Mouse (Mus musculus) embryonic facial prominence, embryonic 12.5 days (tissue): Measurements from ENCODE around the gene Dock9. TPM values are rescaled to one million over a fixed set of nuclear protein-coding genes. Genes with fewer than 3 reads are reported as not detected.
A peak's percentile ranks its signal among the peaks of the same experiment; 100 is the strongest.

Experiments
- ATAC-seq: fragments of 200-750 bp; cut with Nextera tagmentation; 2 replicates; pipeline ENCODE4 v1.8.0; 2017; ENCODE audit not compliant: insufficient number of reproducible peaks, insufficient read depth, low FRiP score, low TSS enrichment
- H3K27ac ChIP-seq: fragments of 300-500 bp; sonication (generic); 2 replicates; pipeline ENCODE4 v1.5.1; 2016; ENCODE audit warnings: mild to moderate bottlenecking
- H3K27me3 ChIP-seq: fragments of 300-500 bp; sonication (generic); 2 replicates; pipeline ENCODE4 v1.6.1; 2016; ENCODE audit warnings: mild to moderate bottlenecking, moderate library complexity
- H3K36me3 ChIP-seq: fragments of 300-500 bp; sonication (generic); 2 replicates; pipeline ENCODE4 v1.6.1; 2016; ENCODE audit warnings: mild to moderate bottlenecking
- H3K4me1 ChIP-seq: fragments of 300-500 bp; sonication (generic); 2 replicates; pipeline ENCODE4 v1.6.1; 2016
- H3K4me2 ChIP-seq: fragments of 300-500 bp; sonication (generic); replicated peaks from 2 replicates; pipeline ENCODE4 v1.6.1; 2016; ENCODE audit warnings: mild to moderate bottlenecking, moderate library complexity
- H3K4me3 ChIP-seq: fragments of 300-500 bp; sonication (generic); 2 replicates; pipeline ENCODE4 v1.5.1; 2016; ENCODE audit warnings: mild to moderate bottlenecking
- H3K9ac ChIP-seq: fragments of 300-500 bp; sonication (generic); 2 replicates; pipeline ENCODE4 v1.6.1; 2016; ENCODE audit warnings: mild to moderate bottlenecking, moderate library complexity
- H3K9me3 ChIP-seq: fragments of 300-500 bp; sonication (generic); 2 replicates; pipeline ENCODE4 v1.6.1; 2016; ENCODE audit warnings: mild to moderate bottlenecking, moderate library complexity
- WGBS: fragments of 180-500 bp; shearing (Covaris S2); methylation state at CpG from one replicate; pipeline ENCODE4 v1.1.7; 2016; 5-methylcytosine and 5-hydroxymethylcytosine counted together
- polyA plus RNA-seq: library from polyadenylated mRNA; unstranded; fragments of >200 nt; fragmentation: Nextera tagmentation; extraction: Ambion mirVana; gene quantifications from 2 replicates; pipeline ENCODE4 v1.2.1, GENCODE M21; 2016

Gene Dock9
- polyA plus RNA-seq, result 5.6 and 5.8 TPM in 2 replicates

DNA sequence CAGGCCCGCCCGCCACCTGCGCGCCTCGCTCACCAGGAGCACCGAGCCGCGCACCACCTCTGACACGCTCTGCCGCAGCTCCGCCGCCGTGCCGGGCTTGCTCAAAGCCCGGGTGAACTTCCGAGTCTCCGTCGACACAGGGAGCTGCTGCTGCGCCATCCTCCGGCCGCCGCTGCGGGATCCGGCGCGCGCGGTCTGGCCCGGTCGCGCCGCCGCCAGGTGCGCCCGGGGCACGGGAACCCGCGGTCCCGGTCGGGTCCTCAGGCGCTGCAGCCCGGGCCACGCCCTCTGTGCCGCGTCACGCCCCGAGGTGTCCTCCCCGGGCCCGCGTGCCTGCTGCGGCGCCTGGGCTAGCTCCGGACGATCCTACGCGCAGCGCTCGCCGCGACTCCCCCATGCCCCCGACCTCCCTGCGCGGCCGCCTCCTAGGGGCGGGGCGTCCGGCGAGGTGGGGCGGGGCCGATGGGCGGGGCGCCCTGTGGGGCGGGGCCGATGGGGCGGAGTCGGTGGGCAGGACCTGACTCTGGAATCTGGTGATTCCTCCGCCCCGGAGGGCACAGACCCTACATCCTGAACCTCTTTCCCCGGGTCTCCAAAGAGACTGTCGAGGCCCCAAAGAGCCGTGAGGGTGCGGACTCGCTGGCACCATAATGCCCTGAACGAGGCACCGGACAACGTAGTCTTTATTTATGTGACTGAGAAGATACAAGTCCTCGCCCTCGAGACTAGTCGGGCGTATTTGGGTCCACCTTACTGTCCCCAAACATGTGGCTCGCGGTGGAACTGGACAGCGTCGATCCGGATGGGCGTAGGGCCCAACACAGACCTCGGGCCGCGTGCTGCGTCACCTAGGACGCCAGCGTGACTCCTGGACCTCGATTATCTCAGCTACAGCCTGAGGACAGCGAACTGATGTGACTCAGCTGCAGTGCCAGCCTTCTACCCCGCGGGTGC lies at the start of gene Dock9:
Dock9 (minus strand) TSS at position 381 of the 954 bp plus-strand sequence.
- Histone ChIP-seq H3K4me1 (peaks cover 8% of the 10 kb centered on the region; the same call in 1 of the 2 replicates), H3K4me2 (peak within 1 kb of the TSS; percentile 93), H3K9ac (peak within 1 kb of the TSS; percentile 60), H3K9me3 (no peaks in the 10 kb centered on the region), H3K27ac (peak within 1 kb of the TSS; percentile 74), H3K36me3 (no peaks in the 10 kb centered on the region), H3K27me3 (peaks cover 25% of the 10 kb centered on the region), H3K4me3 (peak within 1 kb of the TSS; percentile 71)
- ATAC-seq, result peak; percentile 83
- WGBS, result under 1% methylated on average over 101 of the region's 106 CpGs

DNA sequence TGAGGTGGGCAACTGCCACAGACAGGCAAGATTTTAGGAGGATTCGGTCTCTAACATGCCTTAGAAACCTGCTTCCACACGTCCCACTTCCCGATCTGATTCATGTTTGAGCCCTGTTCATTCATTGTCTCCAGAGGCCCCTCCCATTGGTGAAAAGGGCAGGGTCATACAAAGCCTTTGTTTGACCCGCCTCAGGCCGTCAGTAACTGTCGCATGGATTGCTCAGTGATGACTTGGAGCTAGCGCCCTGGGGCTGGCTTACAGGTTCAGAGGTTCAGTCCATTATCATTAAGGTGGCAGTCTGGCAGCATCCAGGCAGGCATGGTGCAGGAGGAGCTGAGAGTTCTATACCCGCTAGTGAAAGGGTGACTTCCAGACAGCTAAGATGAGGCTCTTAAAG lies 46.8 kb upstream of the Dock9 start:
- Histone ChIP-seq H3K27me3 (no peaks in the 10 kb centered on the region), H3K9me3 (0 out of 2 replicates have a peak, but pooled peaks cover 1% of the 10 kb centered on the region), H3K36me3 (no peaks in the 10 kb centered on the region), H3K4me1 (no peaks in the 10 kb centered on the region), H3K27ac (no peak overlapping the region), H3K4me2 (no peak overlapping the region), H3K4me3 (no peak overlapping the region), H3K9ac (no peak overlapping the region)
- WGBS, result 57% methylated on average over 8 of the region's 8 CpGs
- no peak for ATAC-seq

DNA sequence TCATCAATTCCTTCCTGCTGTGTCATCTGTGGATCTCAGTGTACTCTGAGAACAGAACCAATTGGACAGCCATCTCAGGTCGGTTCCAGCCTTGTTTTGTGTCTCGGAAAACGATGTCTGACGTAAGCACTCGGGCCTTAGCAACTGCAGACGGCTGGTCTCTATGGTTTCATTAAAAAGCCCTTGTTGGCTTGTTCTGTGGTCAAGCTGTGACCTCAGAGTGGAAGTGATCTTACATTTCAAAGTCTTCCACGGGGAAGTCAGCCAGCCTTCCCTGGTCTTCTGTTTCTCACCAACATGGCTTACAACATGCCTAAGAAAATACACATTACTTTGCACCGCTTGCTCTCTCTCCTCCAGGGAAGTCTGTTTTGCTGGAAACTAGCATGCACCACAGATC lies 42.6 kb upstream of the Dock9 start:
- Histone ChIP-seq H3K36me3 (no peaks in the 10 kb centered on the region), H3K4me3 (no peak overlapping the region), H3K9me3 (peaks cover 7% of the 10 kb centered on the region), H3K4me1 (no peaks in the 10 kb centered on the region), H3K27ac (no peak overlapping the region), H3K9ac (no peak overlapping the region), H3K4me2 (no peak overlapping the region), H3K27me3 (no peaks in the 10 kb centered on the region)
- ATAC-seq, result no peak
- 85% methylated on average over 8 of the region's 8 CpGs for WGBS

DNA sequence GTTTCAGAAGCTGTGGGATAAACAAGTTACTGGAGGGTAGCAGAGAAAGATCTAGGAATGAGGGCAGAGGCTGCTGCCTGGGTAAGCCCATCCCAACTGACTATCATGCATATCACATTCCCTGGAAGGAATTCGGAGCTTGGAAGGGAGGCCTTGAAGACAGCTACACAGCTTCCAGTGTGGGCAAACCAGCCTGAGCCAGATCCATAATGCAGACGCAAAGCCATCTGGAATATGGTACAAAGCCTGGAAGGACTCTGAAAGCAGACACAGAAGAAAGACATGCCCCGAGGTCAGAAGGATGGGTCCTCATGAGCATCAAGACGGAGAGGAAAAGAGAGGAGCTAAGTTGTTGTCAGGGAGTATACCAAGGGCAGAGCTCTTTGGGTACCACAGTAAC lies 40.5 kb upstream of the Dock9 start:
- Histone ChIP-seq H3K27me3 (no peaks in the 10 kb centered on the region), H3K4me3 (no peak overlapping the region), H3K27ac (no peak overlapping the region), H3K4me2 (no peak overlapping the region), H3K36me3 (no peaks in the 10 kb centered on the region), H3K9ac (no peak overlapping the region), H3K9me3 (peaks cover 7% of the 10 kb centered on the region), H3K4me1 (no peaks in the 10 kb centered on the region)
- 89% methylated on average over 4 of the region's 4 CpGs for WGBS
- ATAC-seq, result no peak

DNA sequence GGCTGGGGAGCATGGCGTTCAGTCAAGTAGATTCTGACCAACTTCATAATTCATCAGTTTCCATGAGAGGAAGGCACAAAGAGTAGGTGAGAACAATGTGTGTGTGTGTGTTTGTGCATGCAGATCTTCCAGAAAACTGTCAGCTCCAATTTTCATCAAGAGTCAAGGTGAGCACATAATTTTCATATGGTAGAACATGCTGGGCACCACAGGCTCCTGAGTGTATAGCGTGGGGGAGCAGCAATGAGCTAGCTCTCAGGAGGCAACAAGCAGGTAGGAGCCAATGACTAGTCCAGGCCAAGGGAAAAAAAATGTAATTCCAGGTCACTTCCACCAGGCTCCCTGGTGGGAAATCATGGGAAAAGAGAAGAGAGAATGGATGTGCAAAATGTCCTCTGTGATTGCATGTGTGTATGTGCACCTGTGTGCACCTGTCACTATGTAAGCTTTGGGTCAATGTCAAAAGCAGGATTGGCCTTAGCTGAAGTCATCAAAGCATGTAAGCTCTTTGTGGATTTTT lies 35.4 kb upstream of the Dock9 start:
- Histone ChIP-seq H3K27ac (no peak overlapping the region), H3K4me3 (no peak overlapping the region), H3K27me3 (no peaks in the 10 kb centered on the region), H3K36me3 (no peaks in the 10 kb centered on the region), H3K9ac (no peak overlapping the region), H3K4me1 (no peaks in the 10 kb centered on the region), H3K4me2 (no peak overlapping the region), H3K9me3 (peaks cover 4% of the 10 kb centered on the region; the same call in 1 of the 2 replicates)
- 93% methylated on average over 2 of the region's 2 CpGs for WGBS
- no peak for ATAC-seq

DNA sequence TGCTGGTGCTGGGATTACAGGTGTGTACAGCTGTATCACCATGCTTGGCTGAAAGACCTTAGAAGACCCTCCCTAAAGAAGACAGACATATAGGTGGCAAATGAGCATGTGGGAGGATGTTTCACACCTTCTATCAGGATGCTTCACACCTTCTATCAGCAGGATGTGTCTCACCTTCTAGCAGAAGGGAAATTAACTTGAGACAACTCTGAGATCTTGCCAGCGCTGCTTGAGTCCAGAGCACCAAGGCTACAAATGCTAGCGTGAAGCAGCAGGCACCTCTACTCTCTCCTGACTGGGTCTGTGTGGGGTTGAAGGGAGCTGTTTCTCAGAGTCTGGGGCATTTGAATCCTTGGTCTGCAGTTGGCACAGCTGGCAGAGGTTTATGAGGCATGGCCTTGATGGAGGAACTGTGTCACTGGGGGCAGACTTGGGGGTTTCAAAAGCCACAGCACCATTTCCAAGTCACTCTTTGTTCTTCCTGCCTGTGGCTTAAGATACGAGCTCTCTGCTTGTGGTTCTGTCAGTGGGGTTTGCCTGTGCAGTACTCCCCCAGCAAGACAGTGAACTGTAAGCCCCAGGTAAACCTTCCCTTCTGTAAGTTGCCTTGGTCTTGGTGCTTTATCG lies 32.3 kb upstream of the Dock9 start:
- Histone ChIP-seq H3K9ac (no peak overlapping the region), H3K36me3 (no peaks in the 10 kb centered on the region), H3K27ac (no peak overlapping the region), H3K27me3 (no peaks in the 10 kb centered on the region), H3K4me3 (no peak overlapping the region), H3K4me1 (no peaks in the 10 kb centered on the region), H3K4me2 (no peak overlapping the region), H3K9me3 (peaks cover 4% of the 10 kb centered on the region; the same call in 1 of the 2 replicates)
- ATAC-seq, result no peak
- WGBS, result 91% methylated on average over 4 of the region's 4 CpGs

DNA sequence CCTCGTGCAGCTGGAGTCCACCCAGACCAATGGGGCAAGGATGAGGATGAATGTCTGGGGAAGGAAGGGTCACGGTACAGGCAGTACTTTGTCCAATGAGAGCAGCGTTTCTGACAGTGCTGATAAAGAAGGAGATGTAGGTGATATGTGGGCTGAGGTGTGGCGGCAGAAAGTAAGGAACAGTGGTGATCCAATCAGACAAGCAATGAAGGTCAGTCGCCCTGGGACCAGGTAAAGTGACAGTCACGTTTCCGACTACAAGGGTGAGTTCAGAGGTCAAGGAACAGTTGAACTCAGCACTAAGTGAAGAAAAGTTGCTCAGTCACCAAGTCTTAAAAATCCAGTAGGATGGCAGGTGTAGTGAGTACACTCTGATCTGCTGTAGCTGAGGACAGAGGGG lies 29.5 kb upstream of the Dock9 start:
- H3K27ac ChIP-seq, result no peak overlapping the region
- H3K4me3 ChIP-seq, result no peak overlapping the region
- H3K27me3 ChIP-seq, result no peaks in the 10 kb centered on the region
- H3K9ac ChIP-seq, result no peak overlapping the region
- H3K36me3 ChIP-seq, result no peaks in the 10 kb centered on the region
- ATAC-seq, result no peak
- H3K4me1 ChIP-seq, result no peaks in the 10 kb centered on the region
- whole genome bisulfite sequencing, result 78% methylated on average over 7 of the region's 7 CpGs
- H3K9me3 ChIP-seq, result peaks cover 4% of the 10 kb centered on the region; the same call in 1 of the 2 replicates
- H3K4me2 ChIP-seq, result no peak overlapping the region

DNA sequence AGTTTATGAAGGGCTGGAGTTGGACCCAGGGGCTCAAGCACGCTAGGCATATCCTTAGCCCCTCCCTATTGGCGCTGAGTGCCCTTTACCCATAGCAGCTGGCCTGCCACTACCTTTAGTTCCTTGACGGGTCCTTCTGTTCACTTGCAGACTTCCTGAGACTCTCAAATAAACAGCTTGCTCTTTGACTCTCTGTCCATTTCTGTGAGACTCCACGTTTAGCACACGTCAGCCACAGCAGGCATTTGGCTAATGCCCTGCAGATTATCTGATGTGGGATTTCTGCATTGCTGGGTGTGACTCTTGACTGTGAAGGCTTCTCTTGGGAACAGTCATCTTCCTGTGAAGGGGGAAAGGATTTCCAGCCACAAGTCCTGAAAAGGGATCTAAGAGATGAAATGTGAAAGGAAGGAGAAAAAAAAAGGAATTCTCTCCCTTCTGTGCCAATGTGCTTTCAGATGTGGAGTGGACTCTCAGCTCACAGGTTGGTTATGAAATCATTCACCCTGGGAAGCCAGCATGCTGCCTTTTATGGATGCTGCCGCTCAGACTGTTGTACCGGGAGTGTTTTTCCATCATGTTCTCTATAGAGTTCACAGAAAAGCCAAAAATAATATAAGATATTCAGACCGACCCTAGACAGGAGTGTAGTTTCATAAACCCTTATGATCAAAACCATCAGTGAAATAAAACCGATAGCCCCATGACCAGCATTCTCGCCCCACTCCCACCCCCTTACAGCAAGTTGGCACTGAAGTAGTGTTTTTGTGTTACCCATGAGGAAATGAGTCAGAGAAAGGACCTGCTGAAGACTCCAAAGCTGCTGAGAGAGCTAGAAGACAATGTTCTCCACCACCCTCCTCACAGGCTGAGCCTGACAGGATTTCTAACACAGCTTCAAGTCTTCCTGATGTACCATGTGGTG lies 28.1 kb upstream of the Dock9 start:
- Histone ChIP-seq H3K4me2 (no peak overlapping the region), H3K9ac (no peak overlapping the region), H3K36me3 (no peaks in the 10 kb centered on the region), H3K9me3 (peaks cover 4% of the 10 kb centered on the region; the same call in 1 of the 2 replicates), H3K4me3 (no peak overlapping the region), H3K27ac (peak overlapping the region; percentile 23; the same call in 1 of the 2 replicates), H3K27me3 (no peaks in the 10 kb centered on the region), H3K4me1 (no peaks in the 10 kb centered on the region)
- no peak for ATAC-seq
- WGBS, result 68% methylated on average over 10 of the region's 10 CpGs

DNA sequence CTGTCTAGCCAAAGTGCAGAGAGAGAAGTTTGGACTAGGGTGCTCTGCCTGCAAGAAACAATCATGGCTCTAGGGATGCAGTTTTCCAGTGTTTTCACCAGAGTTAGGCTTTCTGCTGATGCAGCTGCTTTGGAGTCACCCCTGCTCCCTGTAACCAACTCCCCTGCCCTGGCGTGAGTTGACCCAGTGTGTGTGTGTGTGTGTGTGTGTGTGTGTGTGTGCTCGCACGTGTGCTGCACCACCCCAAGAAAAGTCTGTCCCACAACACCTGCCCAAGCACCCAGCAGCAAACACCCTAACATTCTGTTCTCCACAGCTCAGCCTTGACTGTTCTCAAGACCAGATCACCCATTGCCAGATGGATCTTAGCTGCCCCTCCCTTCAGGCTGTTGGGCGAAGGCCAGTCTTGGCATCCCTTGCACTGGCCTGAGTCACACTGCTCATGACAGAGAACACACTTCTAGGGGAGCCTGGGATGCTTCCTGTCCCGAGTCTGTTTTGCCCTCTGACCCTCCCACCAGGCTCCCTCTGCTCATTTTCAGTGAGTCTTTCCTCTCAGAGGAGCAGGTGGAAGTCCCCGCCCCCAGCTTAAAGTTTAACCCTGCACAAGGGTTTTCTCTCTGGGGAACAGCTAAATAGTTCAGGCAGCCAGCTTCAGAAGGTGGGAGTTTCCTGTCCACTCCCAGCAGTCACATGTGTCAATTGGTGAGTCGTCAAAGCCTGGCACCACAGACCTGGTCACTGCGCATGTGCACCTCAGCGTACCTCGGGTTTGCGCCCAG lies 26.9 kb upstream of the Dock9 start:
- H3K4me3 ChIP-seq, result no peak overlapping the region
- H3K9ac ChIP-seq, result no peak overlapping the region
- ATAC-seq, result no peak
- no peaks in the 10 kb centered on the region for H3K4me1 ChIP-seq
- 68% methylated on average over 11 of the region's 11 CpGs for WGBS
- no peaks in the 10 kb centered on the region for H3K27me3 ChIP-seq
- no peak overlapping the region for H3K4me2 ChIP-seq
- no peak overlapping the region for H3K27ac ChIP-seq
- peaks cover 4% of the 10 kb centered on the region; the same call in 1 of the 2 replicates for H3K9me3 ChIP-seq
- H3K36me3 ChIP-seq, result no peaks in the 10 kb centered on the region

DNA sequence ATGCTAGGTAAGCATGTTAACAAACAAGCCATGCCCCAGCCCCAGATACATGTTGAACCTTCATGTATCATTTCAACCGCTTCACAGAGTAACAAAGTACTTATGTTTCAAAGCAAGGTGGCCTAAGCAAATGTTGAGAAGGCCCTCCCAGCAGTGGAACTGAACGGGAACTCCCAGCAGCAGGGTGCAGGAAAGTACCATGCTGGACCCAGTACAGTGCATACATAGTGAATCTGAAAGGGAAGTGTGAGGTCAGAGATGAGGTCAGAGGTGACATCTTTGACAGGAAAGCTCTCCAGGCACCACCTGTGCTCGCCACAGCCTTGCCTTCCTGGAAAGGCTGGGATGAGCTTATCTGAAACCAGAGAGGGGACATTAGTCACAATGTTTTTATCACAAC lies 25.4 kb upstream of the Dock9 start:
- 59% methylated on average over 3 of the region's 3 CpGs for WGBS
- H3K4me3 ChIP-seq, result no peak overlapping the region
- no peaks in the 10 kb centered on the region for H3K9me3 ChIP-seq

More for the DNA sequence above, 25.4 kb upstream of the Dock9 start:
- ATAC-seq, result no peak
- H3K4me2 ChIP-seq, result no peak overlapping the region
- H3K27ac ChIP-seq, result no peak overlapping the region
- H3K27me3 ChIP-seq, result no peaks in the 10 kb centered on the region
- H3K36me3 ChIP-seq, result no peaks in the 10 kb centered on the region
- no peak overlapping the region for H3K9ac ChIP-seq
- H3K4me1 ChIP-seq, result no peaks in the 10 kb centered on the region
